Mouse (Mus musculus) mesoderm, embryonic 11.5 days (tissue): ENCODE measurements around the gene 1600002K03Rik.

Experiments used
- DNase-seq: peaks from one replicate; pipeline ENCODE4 v3.0.0-alpha.2; 2012; ENCODE audit warnings: low read depth, low spot score

Gene 1600002K03Rik

GRCm38 (mm10) chr10:80172527-80173292 is at the start of gene 1600002K03Rik:
TSS of gene 1600002K03Rik (plus strand) at chr10:80172944.
- peak; percentile 91 for DNase-seq

- DNase-seq, result no peak
Observed at GRCm38 (mm10) chr10:80123932-80124562, 48.7 kb upstream of the 1600002K03Rik start.

GRCm38 (mm10) chr10:80127920-80128319 is 44.8 kb upstream of the 1600002K03Rik start:
- DNase-seq, result no peak

- DNase-seq, result no peak
Observed at GRCm38 (mm10) chr10:80129846-80130245, 42.9 kb upstream of the 1600002K03Rik start.

GRCm38 (mm10) chr10:80130403-80131031 is 42.2 kb upstream of the 1600002K03Rik start:
- no peak for DNase-seq

GRCm38 (mm10) chr10:80131316-80131951 is 41.3 kb upstream of the 1600002K03Rik start:
- DNase-seq, result no peak

GRCm38 (mm10) chr10:80131952-80132350 is 40.8 kb upstream of the 1600002K03Rik start:
- no peak for DNase-seq

GRCm38 (mm10) chr10:80133226-80133849 is 39.4 kb upstream of the 1600002K03Rik start:
- no peak for DNase-seq

GRCm38 (mm10) chr10:80134421-80134820 is 38.3 kb upstream of the 1600002K03Rik start:
- DNase-seq, result no peak

GRCm38 (mm10) chr10:80135161-80135560 is 37.6 kb upstream of the 1600002K03Rik start:
- DNase-seq, result no peak

- no peak for DNase-seq
Observed at GRCm38 (mm10) chr10:80135641-80136040, 37.1 kb upstream of the 1600002K03Rik start.

- DNase-seq, result no peak
Observed at GRCm38 (mm10) chr10:80136179-80136951, 36.4 kb upstream of the 1600002K03Rik start.

- DNase-seq, result no peak
Observed at GRCm38 (mm10) chr10:80136952-80137625, 35.7 kb upstream of the 1600002K03Rik start.

- DNase-seq, result no peak
Observed at GRCm38 (mm10) chr10:80137626-80138552, 34.9 kb upstream of the 1600002K03Rik start.

- no peak for DNase-seq
Observed at GRCm38 (mm10) chr10:80138553-80139438, 33.9 kb upstream of the 1600002K03Rik start, which contains the start of gene Atp5d. TSS of gene Atp5d (plus strand) at chr10:80138632.

GRCm38 (mm10) chr10:80139439-80139775 is 33.3 kb upstream of the 1600002K03Rik start:
- no peak for DNase-seq

- DNase-seq, result no peak
Observed at GRCm38 (mm10) chr10:80139975-80140665, 32.6 kb upstream of the 1600002K03Rik start.

GRCm38 (mm10) chr10:80140666-80141035 is 32.1 kb upstream of the 1600002K03Rik start, which contains the start of gene Cbarp:
TSS of gene Cbarp (minus strand) at chr10:80140835.
- DNase-seq, result no peak
